Mouse (Mus musculus) myocyte (in vitro differentiated cells): ENCODE measurements around the gene Foxl1.

Experiments
- CEBPB ChIP-seq: IDR thresholded peaks from 2 replicates; pipeline ENCODE4 v1.6.1; 2011; ENCODE audit warnings: mild to moderate bottlenecking, moderate library complexity; ENCODE audit not compliant: poor library complexity, insufficient read depth, severe bottlenecking
- E2F4 ChIP-seq: IDR thresholded peaks from one replicate; pipeline ENCODE4 v1.6.1; 2011; ENCODE audit warnings: mild to moderate bottlenecking, control low read depth, moderate library complexity; ENCODE audit not compliant: insufficient read depth
- MYOG ChIP-seq, 3 experiments: IDR thresholded peaks; one replicate each; pipeline ENCODE4 v1.6.1; 2011; ENCODE audit warnings: control low read depth in 2 of 3, low read depth in 2 of 3, mild to moderate bottlenecking in 2 of 3; ENCODE audit not compliant: insufficient read length in 2 of 3, control insufficient read depth in 1 of 3, insufficient read depth in 1 of 3
- POLR2A ChIP-seq: IDR thresholded peaks from one replicate; pipeline ENCODE4 v1.6.1; 2011; ENCODE audit warnings: low read depth, mild to moderate bottlenecking, control low read depth, moderate library complexity; ENCODE audit not compliant: insufficient read length
- POLR2AphosphoS2 ChIP-seq: IDR thresholded peaks from one replicate; pipeline ENCODE4 v1.6.1; 2011; ENCODE audit warnings: low read depth, control low read depth; ENCODE audit not compliant: insufficient read length
- REST ChIP-seq: IDR thresholded peaks from one replicate; pipeline ENCODE4 v1.6.1; 2011; ENCODE audit warnings: mild to moderate bottlenecking, control low read depth, moderate library complexity; ENCODE audit not compliant: insufficient read depth, insufficient read length

DNA sequence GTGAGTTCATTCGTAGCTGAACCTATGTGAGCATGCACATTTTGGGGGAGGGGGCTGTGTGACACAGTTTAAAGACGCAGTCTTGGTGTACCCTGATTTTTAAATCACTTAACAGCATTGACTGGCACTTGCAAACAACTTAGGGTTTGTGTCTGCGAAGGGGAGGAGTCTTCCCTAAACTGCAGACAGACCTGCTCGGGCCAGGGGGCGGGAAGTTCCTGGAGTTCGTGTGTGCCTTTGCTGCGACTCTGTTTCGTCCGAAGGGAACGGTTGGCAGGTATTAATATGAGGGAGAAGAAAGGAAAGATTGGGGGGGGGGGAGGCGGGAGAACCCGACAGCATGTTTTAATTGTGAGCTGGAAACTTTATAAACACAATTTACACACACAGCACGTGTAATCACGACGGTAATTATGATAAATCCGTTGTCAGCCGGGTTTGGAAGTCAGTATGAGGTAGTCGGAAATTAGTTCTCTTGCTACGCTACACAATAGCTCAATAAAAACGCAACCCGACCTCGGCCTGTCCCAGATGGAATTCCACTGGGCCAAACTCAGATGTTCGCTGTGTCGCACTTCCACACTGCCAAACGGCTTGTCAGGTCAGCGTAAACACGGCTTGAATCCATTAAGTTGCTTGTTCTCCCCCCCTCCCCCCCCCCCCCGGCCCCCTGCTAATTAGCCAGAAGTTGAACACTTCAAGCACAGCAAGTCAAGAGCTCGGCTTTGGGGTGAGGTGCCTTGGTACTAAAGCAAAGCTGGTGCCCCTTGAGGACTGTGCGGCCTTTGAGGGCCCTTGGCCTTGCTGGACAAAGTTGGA, 47.2 kb downstream of the Foxl1 start:
- no peak for TF ChIP-seq REST
- TF ChIP-seq POLR2AphosphoS2, result no peak
- no peak for TF ChIP-seq POLR2A
- TF ChIP-seq CEBPB, result no peak
- TF ChIP-seq E2F4, result no peak
- TF ChIP-seq MYOG (IDR thresholded peaks at IDR 0.05; ENCODE audit: control insufficient read depth in 1 of 3, insufficient read depth in 1 of 3, insufficient read length in 2 of 3, low read depth in 2 of 3), result no peak
